Mouse (Mus musculus) urinary bladder, adult 18-20 months (tissue): ENCODE measurements around the gene Cbr3.

Source experiments
- DNase-seq, 2 experiments: peaks; one replicate each; pipeline ENCODE4 v3.0.0; 2022; ENCODE audit warnings: low spot score in 2 of 2, mixed read lengths in 2 of 2

The Cbr3 gene

DNA sequence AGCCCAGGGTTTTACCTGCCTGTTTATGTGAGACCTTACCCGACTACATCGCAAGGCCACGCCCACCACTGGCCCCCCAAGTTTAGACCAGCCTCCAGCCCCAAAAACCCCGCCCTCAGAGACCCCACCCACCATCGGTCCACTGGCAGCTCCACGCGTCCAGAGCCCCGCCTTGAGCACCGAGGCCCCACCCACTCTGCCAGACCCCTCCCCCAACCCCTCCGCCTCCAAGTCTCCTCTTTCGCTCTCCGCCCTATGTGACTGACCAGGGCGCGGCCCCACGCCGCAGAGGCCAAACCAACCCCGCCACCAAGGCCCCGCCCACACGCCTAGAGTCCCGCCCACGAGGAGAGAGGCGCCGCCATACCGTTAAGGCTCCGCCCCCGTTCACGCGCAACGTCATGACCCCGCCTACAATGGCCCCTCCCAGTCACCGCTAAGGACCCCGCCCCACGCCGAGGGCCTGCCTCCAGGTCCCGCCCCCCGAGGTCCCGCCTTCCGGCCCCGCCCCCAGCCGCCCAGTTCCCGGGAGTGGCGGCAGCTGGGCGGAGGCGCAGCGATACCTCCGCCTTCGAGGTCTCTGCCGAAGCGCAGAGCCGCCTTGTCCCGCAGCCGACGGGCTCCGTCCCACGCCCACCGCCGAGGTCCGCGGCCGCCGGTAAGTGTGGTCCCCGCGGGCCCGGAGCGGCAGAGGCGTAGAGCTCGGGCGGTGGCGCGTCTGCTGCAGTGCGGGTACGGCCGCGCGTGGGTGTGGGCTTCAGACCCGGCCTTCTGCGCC, 28.6 kb downstream of the Cbr3 start, which contains the start of gene Dop1b:
Gene Dop1b (plus strand): TSS at position 494 of the 778 bp plus-strand sequence.
- peak; percentile 99 for DNase-seq

DNA sequence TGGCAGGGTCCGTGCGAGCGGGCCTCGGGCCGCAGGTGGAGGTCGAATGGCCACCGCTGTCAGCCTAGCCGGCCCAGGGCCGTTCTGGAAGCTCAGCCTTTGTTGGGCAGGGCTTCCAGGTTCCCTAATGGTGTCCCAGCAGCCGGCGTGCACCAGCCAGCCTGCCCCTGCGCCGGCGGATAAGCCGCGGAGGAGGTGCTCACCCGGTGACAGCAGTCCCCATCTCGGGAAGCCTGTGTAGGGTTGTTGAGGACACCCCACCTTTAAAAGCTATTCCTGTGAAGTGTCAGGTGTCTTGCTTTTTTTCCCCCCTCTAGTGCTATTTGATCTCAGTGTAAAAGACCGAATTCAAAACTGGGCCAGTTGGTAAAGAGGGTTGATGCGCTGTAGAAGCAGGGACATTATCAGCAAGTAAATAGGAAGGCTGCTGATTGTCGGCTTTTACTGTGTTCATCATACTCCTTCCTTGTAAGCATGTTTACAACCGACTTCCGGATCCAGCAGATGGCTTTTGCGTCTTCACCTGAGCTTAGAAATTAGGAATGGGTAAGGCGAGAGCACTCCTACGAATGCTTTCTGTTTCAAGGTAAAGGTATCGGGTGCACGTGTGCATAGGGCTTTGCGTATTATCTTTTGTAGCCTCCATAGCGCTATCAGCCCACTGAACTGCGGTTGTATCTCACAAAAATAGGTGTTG, 29.3 kb downstream of the Cbr3 start:
- DNase-seq: no peak

DNA sequence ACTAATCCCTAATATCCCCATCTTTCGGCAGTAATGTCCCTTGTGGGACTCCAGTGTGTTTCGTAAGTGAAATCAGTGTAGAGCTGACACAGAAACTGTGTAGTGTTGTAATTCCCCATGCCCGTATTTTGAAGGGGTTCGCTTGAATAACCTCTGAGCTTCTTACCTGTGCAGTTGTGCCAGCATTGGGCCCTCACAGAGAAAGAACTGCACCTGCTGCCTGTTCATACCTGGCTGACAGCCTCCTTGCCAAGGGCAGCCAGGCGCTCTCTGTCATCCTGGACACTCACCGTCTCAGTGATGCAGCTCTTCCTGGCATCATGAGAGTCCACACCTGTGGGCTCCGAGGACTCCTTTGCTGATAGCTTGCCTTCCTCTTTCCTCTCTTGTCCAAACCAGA, 30.0 kb downstream of the Cbr3 start:
- no peak for DNase-seq

DNA sequence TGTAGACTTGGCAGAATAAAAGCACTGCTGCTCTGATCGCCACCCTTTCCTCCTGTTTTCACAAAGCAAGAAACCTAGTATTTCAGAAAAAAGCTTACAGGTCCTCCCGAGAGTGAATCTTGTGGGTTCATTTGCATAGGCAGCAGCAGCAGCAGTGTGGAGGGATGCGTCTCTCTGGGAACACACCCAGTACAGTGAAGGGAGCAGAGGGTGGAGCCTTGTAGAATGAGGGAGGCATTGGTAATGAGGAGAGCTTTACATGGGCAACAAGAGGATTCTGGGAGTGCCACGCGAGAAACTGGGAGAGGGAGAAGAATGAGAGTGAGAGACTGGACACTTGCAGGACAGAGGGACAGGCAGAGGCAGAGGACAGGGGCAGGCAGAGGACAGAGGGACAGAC, 31.4 kb downstream of the Cbr3 start:
- no peak for DNase-seq

DNA sequence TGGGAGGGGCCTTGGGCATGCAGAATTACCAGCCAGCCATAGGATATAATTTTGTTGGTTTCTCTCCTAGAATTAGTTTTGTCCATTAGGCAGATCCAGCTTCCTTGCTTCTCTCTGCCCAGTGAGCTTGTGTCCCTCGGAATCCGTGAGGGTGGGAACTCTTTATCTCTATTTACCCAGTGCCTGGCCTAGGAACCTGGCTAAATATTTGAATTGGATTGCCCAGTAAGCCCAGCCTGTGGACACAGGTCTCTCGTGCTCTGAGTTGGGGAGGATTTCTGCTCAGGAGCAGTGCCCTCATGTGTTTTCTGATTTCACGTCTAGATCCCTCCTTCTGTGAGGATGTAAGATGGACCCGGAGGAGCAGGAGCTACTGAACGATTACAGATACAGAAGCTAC, 32.8 kb downstream of the Cbr3 start:
- no peak for DNase-seq

DNA sequence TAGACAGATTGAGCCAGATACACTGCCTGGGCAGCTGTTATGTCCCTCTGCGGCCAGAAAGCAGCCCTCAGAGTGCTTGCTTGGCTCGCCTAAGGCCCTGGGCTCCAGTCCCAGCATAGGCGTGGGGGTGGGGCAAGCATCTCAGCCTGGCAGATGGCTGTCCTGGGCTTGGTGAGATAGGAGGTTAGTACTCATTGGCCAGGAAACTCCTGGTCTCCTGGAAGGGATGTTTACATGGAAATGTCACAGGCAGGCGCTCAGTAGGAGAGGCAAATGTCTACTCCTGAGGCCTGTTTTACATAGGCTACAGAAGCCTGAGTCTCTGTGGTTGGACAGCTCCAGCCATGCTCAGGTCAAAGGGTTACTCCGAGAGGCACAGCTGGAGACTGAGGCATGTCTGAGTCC, 34.3 kb downstream of the Cbr3 start:
- DNase-seq: peak in 1 of 2 experiments; percentile 31

DNA sequence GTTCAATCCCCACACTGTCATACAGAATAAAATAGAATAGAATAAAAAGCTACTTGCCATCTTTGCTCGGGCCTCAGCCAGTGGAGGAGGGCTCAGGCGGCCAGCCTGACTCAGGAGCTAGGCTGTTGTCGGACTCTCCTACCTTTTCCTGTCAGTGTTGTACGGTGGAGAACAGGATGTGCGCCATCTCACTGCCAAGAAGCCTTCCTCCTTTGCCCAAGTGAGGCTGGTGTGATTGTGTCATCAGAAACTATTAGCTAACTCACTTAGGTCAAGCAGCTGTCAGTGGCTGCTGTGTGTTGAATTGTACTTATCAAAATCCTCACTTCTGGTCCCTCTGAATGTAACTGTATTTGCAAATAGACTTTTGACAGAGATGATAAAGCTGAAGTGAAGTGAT, 38.8 kb downstream of the Cbr3 start:
- DNase-seq: no peak

DNA sequence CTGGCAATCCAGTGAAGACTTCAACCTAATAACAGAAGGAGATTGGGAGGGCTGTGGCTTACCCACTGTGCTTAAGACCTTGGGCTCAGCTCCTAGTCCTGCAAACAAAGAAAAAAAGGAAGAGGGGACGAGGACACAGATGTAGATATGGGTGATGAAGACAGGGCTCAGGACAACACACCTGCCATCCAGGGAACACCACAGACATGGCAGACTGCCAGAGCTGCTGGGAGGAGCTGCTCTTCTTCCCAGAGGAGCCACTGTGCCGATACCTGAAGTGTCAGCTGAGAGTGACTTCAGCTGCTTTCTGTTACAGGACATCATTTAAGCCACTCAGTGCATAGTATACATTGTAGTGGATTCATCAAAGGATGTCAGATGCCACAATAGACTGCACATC, 39.5 kb downstream of the Cbr3 start:
- DNase-seq: no peak

DNA sequence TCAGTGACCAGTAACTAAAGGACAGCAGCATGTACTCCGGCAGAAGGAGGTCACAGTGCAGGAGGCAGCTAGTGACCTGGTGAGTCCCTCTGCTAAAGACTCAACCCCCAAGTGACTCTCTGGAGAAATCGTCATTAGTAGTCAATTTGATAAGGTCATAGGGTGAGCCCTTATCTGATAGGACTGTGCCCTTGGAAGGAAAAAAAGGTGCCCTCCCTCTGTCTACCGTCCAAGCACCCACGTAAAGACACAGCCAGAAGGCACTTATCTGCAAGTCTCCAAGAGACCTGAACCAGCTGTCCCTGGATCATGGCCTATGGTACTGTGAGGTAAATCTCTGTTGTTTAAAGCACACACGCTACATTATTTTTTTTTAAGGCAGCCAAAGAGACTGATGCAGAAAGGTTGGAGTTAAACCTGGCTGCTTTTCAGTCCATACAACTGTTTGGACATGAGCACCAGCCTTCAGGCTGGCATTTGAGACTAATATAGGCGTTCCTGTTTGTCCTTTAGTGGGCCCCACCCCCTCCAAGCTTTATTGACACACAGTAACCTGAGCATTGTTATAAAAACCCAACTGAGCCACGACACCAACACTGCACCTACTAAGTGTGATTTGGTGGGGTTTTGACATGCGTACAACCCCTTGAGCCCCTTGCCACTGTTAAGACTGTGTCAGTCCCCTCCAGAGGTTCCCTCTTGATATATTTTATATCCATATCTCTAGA, 42.6 kb downstream of the Cbr3 start:
- no peak for DNase-seq

DNA sequence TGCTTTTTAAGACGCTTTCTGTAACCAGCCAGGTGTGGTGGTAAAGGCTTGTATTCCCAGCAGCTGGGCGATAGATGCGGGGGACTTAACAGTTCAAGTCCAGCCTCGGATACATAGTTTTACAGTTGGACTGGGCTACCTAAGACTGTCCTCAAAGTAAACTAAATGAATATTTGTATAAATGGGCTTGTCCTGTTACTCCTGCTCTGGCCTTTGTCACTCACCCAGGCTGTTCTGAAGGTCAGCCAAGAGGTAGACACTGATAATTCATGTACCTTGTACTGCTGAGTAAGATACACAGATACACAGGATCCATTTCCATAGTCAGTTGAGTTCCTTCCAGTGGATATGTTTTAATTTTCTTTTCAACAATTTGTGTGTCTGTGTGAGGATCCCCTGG, 43.2 kb downstream of the Cbr3 start:
- no peak for DNase-seq

DNA sequence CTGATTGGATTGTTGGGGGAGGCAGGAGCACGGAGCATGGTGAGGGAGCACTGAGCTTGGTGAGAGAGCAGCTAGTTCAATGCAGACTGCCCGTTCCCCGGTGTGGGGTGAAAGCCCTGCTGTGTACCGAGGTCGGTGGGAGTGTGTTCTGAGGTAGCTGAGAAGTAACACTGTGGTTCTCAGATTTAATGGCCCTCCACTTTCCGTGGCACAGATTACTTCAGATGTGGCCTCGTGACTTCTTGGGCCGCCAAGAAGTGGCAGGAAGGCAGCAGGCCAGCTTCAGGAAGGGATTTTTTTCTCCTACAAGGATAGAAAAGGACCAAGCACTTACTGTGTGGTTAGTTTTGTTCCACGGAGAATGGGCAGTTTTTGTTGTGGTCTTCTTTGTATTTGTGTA, 45.7 kb downstream of the Cbr3 start:
- DNase-seq: no peak

DNA sequence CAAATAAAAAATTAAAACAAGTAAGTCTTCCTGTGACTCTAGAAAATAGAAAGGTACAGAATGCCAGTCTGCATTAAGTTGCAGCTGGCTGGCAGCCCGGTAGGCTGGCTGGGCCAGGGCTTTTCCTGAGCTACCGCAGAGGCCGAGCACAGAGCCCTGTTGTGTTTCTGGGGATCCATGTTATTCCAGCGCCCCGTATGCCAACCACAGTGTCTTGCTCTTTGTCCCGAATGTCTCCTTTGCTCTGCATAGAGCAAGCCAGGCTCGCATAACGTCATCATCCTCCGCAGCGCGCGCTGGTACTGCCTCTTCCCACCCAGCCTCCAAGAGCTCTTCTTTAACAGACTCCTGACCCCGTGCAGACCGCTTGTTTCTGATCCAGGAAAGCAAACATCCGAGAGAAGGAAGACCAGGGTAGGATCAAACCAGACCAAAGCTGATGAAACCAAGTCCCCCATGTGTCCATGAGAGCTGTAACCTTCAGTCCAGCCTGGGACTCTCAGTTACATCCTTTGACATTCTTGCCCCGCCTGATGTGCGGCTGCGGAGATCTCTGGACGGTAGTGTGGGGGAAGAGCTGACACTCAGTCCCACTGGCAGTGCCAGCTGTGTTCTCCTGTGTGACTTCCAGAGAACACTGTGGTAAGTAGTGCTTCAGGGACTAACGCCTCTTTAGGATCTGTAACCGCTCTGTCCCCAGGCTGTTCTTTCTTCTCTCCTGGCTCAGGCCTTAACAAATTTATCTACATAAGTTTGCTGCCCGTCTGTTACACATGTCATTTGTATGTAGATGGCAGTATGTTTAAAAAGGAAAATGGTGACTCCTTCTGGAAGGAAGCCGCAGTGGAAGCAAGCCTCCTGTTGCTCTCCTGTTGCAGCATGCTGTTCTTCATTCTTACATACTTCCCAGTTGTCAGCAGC, 47.0 kb downstream of the Cbr3 start:
- DNase-seq: no peak

DNA sequence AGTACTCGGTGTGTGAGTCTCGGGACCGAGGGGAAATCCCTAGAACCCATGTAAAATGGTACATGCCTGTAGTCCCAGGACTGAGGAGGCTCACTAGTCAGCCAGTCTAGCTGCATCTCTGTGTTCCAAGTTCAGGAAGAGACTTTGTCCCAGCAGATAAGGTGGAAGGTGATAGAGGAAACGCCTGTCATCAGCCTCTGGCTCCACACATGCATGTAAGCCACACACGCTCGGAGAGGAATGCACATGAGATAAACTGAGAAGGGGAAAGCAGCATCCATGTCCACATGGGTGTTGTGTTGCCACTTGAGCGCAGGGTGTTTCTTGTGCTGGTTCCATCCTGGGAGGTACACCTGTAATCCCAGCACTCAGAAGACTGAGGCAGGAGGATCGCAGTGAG, 48.3 kb downstream of the Cbr3 start:
- no peak for DNase-seq

DNA sequence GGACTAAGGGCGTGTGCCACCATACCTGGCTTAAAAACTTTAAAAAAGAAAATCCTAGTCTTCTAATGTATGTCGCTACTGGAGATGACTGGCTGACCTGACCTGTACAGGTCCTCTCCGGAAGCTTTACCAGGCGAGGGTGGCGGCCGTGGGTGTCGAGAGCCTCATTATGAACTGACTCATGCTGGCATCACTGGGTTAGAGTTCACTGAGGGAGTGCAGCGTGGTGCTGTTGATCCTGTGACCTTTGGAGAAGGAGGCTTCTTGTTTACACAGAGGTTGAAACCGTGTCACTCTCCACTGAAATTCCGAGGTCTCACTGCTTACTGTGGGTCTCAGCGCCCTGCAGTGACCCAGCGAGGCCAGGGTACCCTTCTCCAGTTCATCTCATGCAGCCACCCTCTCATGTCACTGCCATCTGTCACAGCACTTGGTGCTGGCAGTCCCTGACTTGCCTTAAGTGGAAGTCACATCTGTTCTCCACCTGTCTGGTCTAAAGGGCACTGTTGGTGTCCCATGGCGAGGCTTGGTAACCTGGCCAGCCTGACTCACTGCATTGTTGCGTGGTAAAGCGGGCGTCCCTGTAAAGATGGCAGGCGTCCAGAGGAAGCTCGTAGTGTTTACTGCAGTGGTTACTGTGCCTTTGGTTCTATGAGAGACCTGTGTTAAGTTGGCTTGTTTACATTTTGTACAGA, 50.0 kb downstream of the Cbr3 start:
- DNase-seq: peak in 1 of 2 experiments; percentile 34

DNA sequence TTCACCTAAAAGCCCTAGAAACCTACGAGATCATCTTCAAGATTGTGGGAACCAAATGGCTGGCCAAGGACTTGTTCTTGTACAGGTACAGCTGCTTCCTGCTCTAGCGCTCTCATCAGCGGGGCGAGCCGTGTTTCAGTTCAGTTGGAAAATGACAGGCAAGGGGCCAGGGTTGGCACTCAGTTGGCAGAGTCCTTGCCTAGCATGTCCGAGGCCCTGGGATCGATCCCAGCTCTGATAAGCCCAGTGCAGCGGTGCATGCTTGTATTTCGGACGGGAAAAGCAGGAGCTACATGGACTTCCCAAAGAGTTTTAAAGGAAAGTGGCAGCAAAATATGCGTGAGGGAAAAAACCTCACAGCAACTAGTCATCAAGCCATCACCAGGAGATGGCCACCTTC, 56.2 kb downstream of the Cbr3 start:
- DNase-seq: no peak
